Mouse (Mus musculus): ENCODE data around the gene Ankfy1. TPM values are rescaled to one million over a fixed set of nuclear protein-coding genes. Genes with fewer than 3 reads are reported as not detected.

Gene Ankfy1
- total and polyA plus RNA-seq, 2 experiments from 2014 or later: 7.6 to 31.0 TPM

DNA sequence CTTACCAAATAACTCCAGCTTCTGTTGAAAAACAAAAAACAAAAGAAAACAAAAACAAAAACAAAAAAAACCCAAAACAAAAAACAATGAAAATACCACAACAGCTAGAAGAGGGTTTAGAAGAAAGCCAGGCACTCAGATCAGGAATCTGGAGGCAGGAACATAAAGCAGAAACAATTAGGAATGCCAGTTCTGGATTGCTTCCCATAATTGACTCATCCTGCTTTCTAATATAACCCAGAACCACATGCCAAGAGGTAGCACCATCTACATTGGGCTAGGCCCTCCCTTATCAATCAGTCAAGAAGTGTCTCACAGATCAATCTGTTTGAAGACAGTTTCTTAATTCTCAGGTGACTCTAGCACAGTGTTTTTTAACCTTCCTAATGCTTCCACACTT, 9.1 kb upstream of the Ankfy1 start:
- Histone ChIP-seq H3K27me3 (ENCODE audit: control insufficient read depth, insufficient read depth, low read length) (no peaks in the 10 kb centered on the region), H3K4me2 (ENCODE audit: low read depth, low read length) (no peak overlapping the region), H3K36me3 (replicated peaks; ENCODE audit: control insufficient read depth, insufficient read depth, low read length) (peaks cover 32% of the 10 kb centered on the region), H3K9ac (replicated peaks; ENCODE audit: low read depth, low read length) (no peak overlapping the region), H3K4me1 (ENCODE audit: control insufficient read depth, insufficient read depth) (no peaks in the 10 kb centered on the region), H3K4me3 (ENCODE audit: low read depth, low read length) (no peak overlapping the region), H3K9me3 (replicated peaks; ENCODE audit: control insufficient read depth, low read length) (no peaks in the 10 kb centered on the region), H3K27ac (ENCODE audit: low read depth) (no peak overlapping the region)
- DNase-seq (ENCODE audit: low spot score): no peak
- no peak for ATAC-seq (ENCODE audit: insufficient read depth, low read depth)
- no peak for TF ChIP-seq CTCF (IDR thresholded peaks at IDR 0.05; ENCODE audit: low read depth)
- TF ChIP-seq EP300 (IDR thresholded peaks at IDR 0.05; ENCODE audit: low read depth): no peak

DNA sequence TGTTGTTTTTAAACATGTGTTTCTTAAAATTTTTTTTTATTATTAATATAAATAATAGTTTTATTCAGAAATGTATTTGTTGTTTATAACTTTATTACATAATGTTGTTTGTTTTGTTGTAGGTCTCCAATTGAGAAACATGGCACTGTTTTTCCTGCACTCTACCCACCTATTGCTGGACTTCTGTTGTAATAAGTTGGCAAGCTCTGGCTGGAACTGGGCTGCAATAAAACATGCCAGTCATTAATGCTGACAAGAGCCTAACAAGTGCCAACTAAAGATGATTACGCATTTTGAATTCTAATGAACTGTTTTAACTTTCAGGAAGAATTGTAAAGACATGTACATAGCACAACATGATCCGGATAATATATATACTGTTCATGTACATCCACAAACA, 6.4 kb upstream of the Ankfy1 start:
- no peak for DNase-seq (ENCODE audit: low spot score)
- no peak overlapping the region for H3K4me3 ChIP-seq (ENCODE audit: low read depth, low read length)
- H3K9ac ChIP-seq (replicated peaks; ENCODE audit: low read depth, low read length): no peak overlapping the region
- H3K4me2 ChIP-seq (ENCODE audit: low read depth, low read length): no peak overlapping the region
- ATAC-seq (ENCODE audit: insufficient read depth, low read depth): no peak
- no peaks in the 10 kb centered on the region for H3K4me1 ChIP-seq (ENCODE audit: control insufficient read depth, insufficient read depth)
- no peaks in the 10 kb centered on the region for H3K27me3 ChIP-seq (ENCODE audit: control insufficient read depth, insufficient read depth, low read length)
- no peak overlapping the region for H3K27ac ChIP-seq (ENCODE audit: low read depth)
- 95% methylated on average over 2 of the region's 2 CpGs for WGBS
- no peaks in the 10 kb centered on the region for H3K9me3 ChIP-seq (replicated peaks; ENCODE audit: control insufficient read depth, low read length)
- TF ChIP-seq EP300 (IDR thresholded peaks at IDR 0.05; ENCODE audit: low read depth) (no peak), CTCF (IDR thresholded peaks at IDR 0.05; ENCODE audit: low read depth) (no peak)
- peaks cover 32% of the 10 kb centered on the region for H3K36me3 ChIP-seq (replicated peaks; ENCODE audit: control insufficient read depth, insufficient read depth, low read length)

GRCm38 (mm10) chr11:72686697-72687096, 3.1 kb upstream of the Ankfy1 start:
- Histone ChIP-seq H3K4me2 (ENCODE audit: low read depth, low read length) (no peak overlapping the region), H3K9me3 (replicated peaks; ENCODE audit: control insufficient read depth, low read length) (no peaks in the 10 kb centered on the region), H3K36me3 (replicated peaks; ENCODE audit: control insufficient read depth, insufficient read depth, low read length) (peaks cover 14% of the 10 kb centered on the region; the same call in 1 of the 2 replicates), H3K4me1 (ENCODE audit: control insufficient read depth, insufficient read depth) (peaks cover 8% of the 10 kb centered on the region), H3K4me3 (ENCODE audit: low read depth, low read length) (no peak overlapping the region), H3K27ac (ENCODE audit: low read depth) (no peak overlapping the region), H3K9ac (replicated peaks; ENCODE audit: low read depth, low read length) (no peak overlapping the region), H3K27me3 (ENCODE audit: control insufficient read depth, insufficient read depth, low read length) (no peaks in the 10 kb centered on the region)
- no peak for TF ChIP-seq EP300 (IDR thresholded peaks at IDR 0.05; ENCODE audit: low read depth)
- TF ChIP-seq CTCF (IDR thresholded peaks at IDR 0.05; ENCODE audit: low read depth): no peak
- DNase-seq (ENCODE audit: low spot score): no peak
- no peak for ATAC-seq (ENCODE audit: insufficient read depth, low read depth)

GRCm38 (mm10) chr11:72688242-72688641, 1.6 kb upstream of the Ankfy1 start:
- H3K4me1 ChIP-seq (ENCODE audit: control insufficient read depth, insufficient read depth): peaks cover 11% of the 10 kb centered on the region
- DNase-seq (ENCODE audit: low spot score) (no peak), ATAC-seq (ENCODE audit: insufficient read depth, low read depth) (no peak)
- no peak overlapping the region for H3K4me2 ChIP-seq (ENCODE audit: low read depth, low read length)
- no peak overlapping the region for H3K27ac ChIP-seq (ENCODE audit: low read depth)
- TF ChIP-seq CTCF (IDR thresholded peaks at IDR 0.05; ENCODE audit: low read depth) (no peak), EP300 (IDR thresholded peaks at IDR 0.05; ENCODE audit: low read depth) (no peak)
- no peaks in the 10 kb centered on the region for H3K9me3 ChIP-seq (replicated peaks; ENCODE audit: control insufficient read depth, low read length)
- no peaks in the 10 kb centered on the region for H3K27me3 ChIP-seq (ENCODE audit: control insufficient read depth, insufficient read depth, low read length)
- no peak overlapping the region for H3K9ac ChIP-seq (replicated peaks; ENCODE audit: low read depth, low read length)
- peaks cover 14% of the 10 kb centered on the region; the same call in 1 of the 2 replicates for H3K36me3 ChIP-seq (replicated peaks; ENCODE audit: control insufficient read depth, insufficient read depth, low read length)
- WGBS: 24% methylated on average over 5 of the region's 5 CpGs
- no peak overlapping the region for H3K4me3 ChIP-seq (ENCODE audit: low read depth, low read length)

GRCm38 (mm10) chr11:72689115-72689514, 691 bp upstream of the Ankfy1 start:
- Histone ChIP-seq H3K9ac (replicated peaks; ENCODE audit: low read depth, low read length) (no peak overlapping the region; the same call in 1 of the 2 replicates), H3K4me2 (ENCODE audit: low read depth, low read length) (peak overlapping the region; percentile 69), H3K36me3 (replicated peaks; ENCODE audit: control insufficient read depth, insufficient read depth, low read length) (peaks cover 10% of the 10 kb centered on the region; the same call in 1 of the 2 replicates), H3K4me1 (ENCODE audit: control insufficient read depth, insufficient read depth) (peaks cover 11% of the 10 kb centered on the region), H3K27me3 (ENCODE audit: control insufficient read depth, insufficient read depth, low read length) (no peaks in the 10 kb centered on the region), H3K27ac (ENCODE audit: low read depth) (no peak overlapping the region), H3K4me3 (ENCODE audit: low read depth, low read length) (peak overlapping the region; percentile 82), H3K9me3 (replicated peaks; ENCODE audit: control insufficient read depth, low read length) (no peaks in the 10 kb centered on the region)
- TF ChIP-seq EP300 (IDR thresholded peaks at IDR 0.05; ENCODE audit: low read depth): no peak
- TF ChIP-seq CTCF (IDR thresholded peaks at IDR 0.05; ENCODE audit: low read depth): no peak
- 35% methylated on average over 3 of the region's 3 CpGs for WGBS
- DNase-seq (ENCODE audit: low spot score) (no peak), ATAC-seq (ENCODE audit: insufficient read depth, low read depth) (no peak)

DNA sequence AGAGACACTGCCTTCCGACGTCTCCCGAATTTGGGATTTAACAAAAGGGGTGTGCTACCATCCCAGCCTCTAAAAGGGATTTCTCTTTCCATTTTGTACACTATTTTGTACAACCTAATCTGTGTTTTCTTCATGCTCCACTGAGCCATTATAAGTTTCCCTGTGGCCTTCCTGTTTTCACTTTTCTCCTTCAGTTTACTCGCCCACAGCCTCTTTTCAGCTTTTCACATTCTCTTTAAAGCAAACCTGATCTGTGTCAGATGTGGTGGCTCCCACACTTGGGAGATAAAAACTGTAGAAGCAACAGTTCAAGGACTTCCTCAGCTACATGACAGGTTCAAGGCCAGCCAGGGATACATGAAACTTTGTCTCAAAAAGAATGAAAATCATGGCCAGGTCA, 2.5 kb downstream of the Ankfy1 start:
- TF ChIP-seq CTCF (IDR thresholded peaks at IDR 0.05; ENCODE audit: low read depth) (no peak), EP300 (IDR thresholded peaks at IDR 0.05; ENCODE audit: low read depth) (no peak)
- Histone ChIP-seq H3K36me3 (replicated peaks; ENCODE audit: control insufficient read depth, insufficient read depth, low read length) (no peaks in the 10 kb centered on the region), H3K27me3 (ENCODE audit: control insufficient read depth, insufficient read depth, low read length) (no peaks in the 10 kb centered on the region), H3K9ac (replicated peaks; ENCODE audit: low read depth, low read length) (no peak overlapping the region), H3K4me3 (ENCODE audit: low read depth, low read length) (no peak overlapping the region), H3K9me3 (replicated peaks; ENCODE audit: control insufficient read depth, low read length) (no peaks in the 10 kb centered on the region), H3K4me2 (ENCODE audit: low read depth, low read length) (no peak overlapping the region), H3K27ac (ENCODE audit: low read depth) (no peak overlapping the region), H3K4me1 (ENCODE audit: control insufficient read depth, insufficient read depth) (peaks cover 11% of the 10 kb centered on the region)
- DNase-seq (ENCODE audit: low spot score) (no peak), ATAC-seq (ENCODE audit: insufficient read depth, low read depth) (no peak)
- WGBS: 77% methylated on average over 4 of the region's 4 CpGs
